8 mouse cellular contexts compared by ENCODE assay signal in genomic region chr13:48877805-48878204, GRCm38 (mm10). TPM values are rescaled to one million over a fixed set of nuclear protein-coding genes. Genes with fewer than 3 reads are reported as not detected.
DNase-seq lines count a peak whose midpoint lies in the region; ATAC-seq lines count a peak whose summit lies in the region.

No protein-coding gene starts in this region.

- no peak for ATAC-seq in megakaryocyte, adult 5-6 weeks (ENCODE audit: poor library complexity, severe bottlenecking)
- ATAC-seq in limb, embryonic 13.5 days (ENCODE audit: low FRiP score, low read depth) = no peak
- no peak for ATAC-seq in stomach, embryonic 16.5 days (ENCODE audit: insufficient read depth, low FRiP score)

- peak overlapping the region; percentile 77 for H3K9ac ChIP-seq in limb, embryonic 13.5 days
- peak overlapping the region; percentile 77 for H3K9ac ChIP-seq in stomach, embryonic 16.5 days (ENCODE audit: low read length)

- no peaks in the 10 kb centered on the region for H3K9me3 ChIP-seq in megakaryocyte, embryonic 14.5 days
- no peaks in the 10 kb centered on the region for H3K9me3 ChIP-seq in limb, embryonic 13.5 days
- no peaks in the 10 kb centered on the region for H3K9me3 ChIP-seq in stomach, embryonic 16.5 days (replicated peaks; ENCODE audit: control insufficient read depth, low read length)

- peak overlapping the region; percentile 81 for H3K4me2 ChIP-seq in limb, embryonic 13.5 days (replicated peaks)
- peak overlapping the region; percentile 67 for H3K4me2 ChIP-seq in stomach, embryonic 16.5 days (ENCODE audit: low read depth, low read length)

- peaks cover 50% of the 10 kb centered on the region for H3K4me1 ChIP-seq in megakaryocyte, embryonic 14.5 days
- H3K4me1 ChIP-seq in limb, embryonic 13.5 days = peaks cover 10% of the 10 kb centered on the region
- H3K4me1 ChIP-seq in stomach, embryonic 16.5 days (ENCODE audit: control insufficient read depth, insufficient read depth, low read length) = peaks cover 10% of the 10 kb centered on the region

- H3K36me3 ChIP-seq in megakaryocyte, embryonic 14.5 days (replicated peaks; ENCODE audit: low read length) = peaks cover 44% of the 10 kb centered on the region
- H3K36me3 ChIP-seq in limb, embryonic 13.5 days = peaks cover 34% of the 10 kb centered on the region
- peaks cover 11% of the 10 kb centered on the region; the same call in 1 of the 2 replicates for H3K36me3 ChIP-seq in stomach, embryonic 16.5 days (ENCODE audit: control insufficient read depth, insufficient read depth, low read length)

- peak; percentile 58 for DNase-seq in cerebellum, adult 11-12 months
- DNase-seq in cerebellum, adult 8-10 months = no peak
- no peak for DNase-seq in T-cell, adult 2 months (ENCODE audit: low spot score)
- no peak for DNase-seq in layer of hippocampus, postnatal 36 days

- H3K27ac ChIP-seq in limb, embryonic 13.5 days = peak overlapping the region; percentile 85
- no peak overlapping the region for H3K27ac ChIP-seq in stomach, embryonic 16.5 days (ENCODE audit: low read length)

- H3K4me3 ChIP-seq in megakaryocyte, embryonic 14.5 days (replicated peaks) = peak overlapping the region; percentile 89
- H3K4me3 ChIP-seq in limb, embryonic 13.5 days = peak overlapping the region; percentile 50
- peak overlapping the region; percentile 46 for H3K4me3 ChIP-seq in stomach, embryonic 16.5 days (replicated peaks; ENCODE audit: low read length)

- no peaks in the 10 kb centered on the region for H3K27me3 ChIP-seq in megakaryocyte, embryonic 14.5 days (replicated peaks)
- H3K27me3 ChIP-seq in limb, embryonic 13.5 days = no peaks in the 10 kb centered on the region
- no peaks in the 10 kb centered on the region for H3K27me3 ChIP-seq in stomach, embryonic 16.5 days (ENCODE audit: control insufficient read depth, insufficient read depth, low read length)

RNA-seq across cellular contexts. Expression of gene Phf2, which starts 6.9 kb away (rescaled TPM):
- 18.7 and 24.5 TPM in 2 replicates for polyA plus RNA-seq in megakaryocyte, embryonic 14.5 days (2012; ENCODE audit: insufficient read depth, low replicate concordance)
- 24.8 and 26.8 TPM in 2 replicates for total RNA-seq in megakaryocyte, adult 5-6 weeks (2015)
- total RNA-seq in megakaryocyte, adult 5-6 weeks (2017) = 9.9 and 15.3 TPM in 2 replicates
- polyA plus RNA-seq in limb, embryonic 13.5 days (2015; fragmentation: Nextera tagmentation; extraction: Ambion mirVana) = 10.7 and 10.9 TPM in 2 replicates
- polyA plus RNA-seq in stomach, embryonic 16.5 days (2015; fragmentation: Nextera tagmentation; extraction: Ambion mirVana) = 6.1 and 6.3 TPM in 2 replicates
- 10 to 100 TPM; 37.3 to 41.4 TPM for total RNA-seq in layer of hippocampus, postnatal 36 days (2021)
